Mouse (Mus musculus) adrenal gland, adult 8-10 months (tissue): ENCODE data around the gene Slc9a8. TPM values are rescaled to one million over a fixed set of nuclear protein-coding genes. Genes with fewer than 3 reads are reported as not detected.
A peak's percentile ranks its signal among the peaks of the same experiment; 100 is the strongest.

Experiments used
- DNase-seq: peaks from one replicate; pipeline ENCODE4 v3.0.0; 2022
- total RNA-seq, 4 experiments: library from RNA; stranded (reverse); gene quantifications; 2 replicates each; pipeline ENCODE4 v1.2.4; 2022

The Slc9a8 gene
- total RNA-seq, 4 experiments from 2014 or later, result 39.8 to 87.3 (median 53.6) TPM

DNA sequence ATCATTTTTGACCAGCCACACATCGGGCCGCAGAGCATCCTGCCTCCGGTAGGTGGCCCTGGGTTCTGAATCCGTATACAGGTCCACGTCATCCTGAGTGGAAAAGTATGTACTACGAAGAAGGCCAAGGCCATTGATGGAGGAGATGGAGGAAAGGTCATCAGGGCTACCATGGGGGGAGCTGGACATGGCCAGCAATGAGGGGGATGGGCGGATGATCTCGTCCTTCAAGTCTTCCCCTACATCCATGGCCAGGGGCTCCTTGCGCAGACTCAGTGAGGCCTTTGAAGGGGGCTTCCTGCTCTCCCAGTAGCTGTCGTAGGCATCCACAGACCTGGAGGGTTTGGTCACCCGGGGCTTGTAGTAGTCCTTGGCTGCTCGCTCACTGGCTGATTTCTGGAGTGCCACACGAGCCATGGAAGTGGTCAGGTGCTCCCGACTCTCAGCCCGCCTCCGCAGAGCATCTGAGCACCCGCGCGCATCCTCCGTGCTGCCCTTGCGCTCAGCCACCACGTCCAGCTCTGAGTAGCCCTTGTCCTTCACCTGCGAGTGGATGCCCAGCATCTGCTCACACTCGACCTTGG, 62.4 kb downstream of the Slc9a8 start:
- no peak for DNase-seq

DNA sequence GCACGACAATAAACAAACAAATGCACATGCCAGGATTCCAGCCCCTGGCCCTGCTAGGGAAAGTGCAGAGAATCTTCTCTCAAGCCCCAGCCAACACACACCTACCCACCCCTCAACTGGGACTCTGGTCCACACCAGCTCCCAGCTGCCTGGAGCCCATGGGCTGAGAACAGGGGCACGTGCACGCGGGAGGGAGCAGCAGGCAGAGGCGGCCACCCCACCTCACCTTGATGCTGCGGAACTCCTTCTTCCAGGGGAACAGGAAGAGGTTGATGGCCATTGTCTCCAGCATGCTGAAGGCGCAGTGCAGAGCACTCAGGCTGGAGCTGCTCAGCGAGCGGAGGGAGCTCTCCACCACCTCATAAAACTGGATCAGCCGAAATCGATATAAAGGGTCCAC, 63.4 kb downstream of the Slc9a8 start:
- DNase-seq, result no peak

DNA sequence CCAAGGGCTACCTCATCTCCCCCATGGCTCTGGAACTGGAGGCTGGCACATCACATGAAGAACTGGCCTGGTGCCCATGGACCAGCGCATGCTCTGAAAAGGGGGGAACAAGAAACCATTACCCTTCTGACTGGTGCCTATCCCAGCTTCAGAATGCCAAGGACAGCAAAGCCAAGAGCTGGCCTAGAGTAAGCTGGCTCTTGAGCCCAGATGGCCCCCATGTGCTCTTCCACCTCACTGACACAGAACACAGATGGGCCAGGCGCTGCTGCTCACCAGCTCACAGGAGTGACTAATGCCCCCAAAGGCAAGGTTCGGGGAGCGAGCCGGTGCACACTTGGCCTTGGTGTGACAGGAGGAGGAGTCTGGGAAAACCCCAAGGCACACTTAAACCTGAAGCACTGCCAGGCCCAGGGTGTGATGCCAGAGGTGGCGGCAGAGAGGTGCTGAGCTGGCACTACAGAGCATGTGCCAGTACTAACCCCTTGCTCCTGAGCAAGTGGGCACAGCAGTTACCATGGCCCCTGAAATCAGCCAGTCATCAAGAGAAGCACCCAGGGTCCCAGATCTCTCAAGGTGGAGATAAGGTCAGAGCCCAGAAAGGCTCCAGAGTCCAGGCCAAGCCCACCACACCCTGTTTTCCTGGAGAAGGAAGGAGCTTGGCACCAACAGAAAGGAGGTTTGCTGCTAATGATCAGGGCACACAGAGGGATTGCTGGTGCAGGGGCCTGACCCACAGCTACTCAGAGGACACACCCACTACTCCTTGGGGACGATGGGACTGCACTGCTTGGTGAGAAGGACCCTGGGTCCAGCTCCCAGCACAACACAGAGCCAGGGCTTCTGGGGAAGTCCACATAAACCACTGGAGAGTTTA, 64.2 kb downstream of the Slc9a8 start:
- DNase-seq, result peak; percentile 88

DNA sequence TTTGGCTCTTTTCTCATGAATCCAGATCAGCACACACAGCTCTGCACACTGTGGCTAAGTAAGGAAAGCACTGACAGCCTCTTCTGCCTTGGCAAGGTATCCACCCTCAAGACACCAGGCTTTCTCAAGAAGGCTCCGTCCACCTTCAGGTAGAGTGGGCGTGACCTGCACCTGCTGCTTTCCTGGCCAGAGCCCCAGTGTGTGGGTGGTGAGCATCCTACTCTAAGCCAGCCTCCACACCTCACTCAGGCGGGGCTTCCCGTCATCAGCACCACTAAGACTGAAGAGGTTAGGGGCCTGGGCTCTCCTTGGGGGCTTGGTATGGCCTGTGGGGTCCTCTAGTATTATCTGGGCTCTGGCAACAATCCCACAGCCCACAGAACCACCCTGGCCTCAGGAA, 65.1 kb downstream of the Slc9a8 start:
- no peak for DNase-seq

DNA sequence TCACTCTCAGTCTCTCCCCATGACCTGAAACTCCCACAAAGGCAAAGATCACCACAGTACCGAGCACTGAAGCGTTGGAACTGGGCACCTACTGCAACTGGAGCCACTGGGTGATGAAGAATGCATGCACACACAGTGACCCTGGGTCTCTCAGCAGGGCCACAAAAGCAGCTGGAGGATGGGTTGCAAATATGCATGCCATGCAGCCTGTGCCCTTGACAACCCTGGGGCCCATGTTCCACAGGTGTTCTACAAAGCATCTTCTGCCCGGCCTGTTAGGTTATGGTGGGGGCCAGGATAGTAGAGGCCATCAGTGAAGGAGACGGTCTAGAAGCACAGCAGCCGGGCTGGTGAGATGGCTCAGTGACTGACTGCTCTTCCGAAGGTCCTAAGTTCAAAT, 66.0 kb downstream of the Slc9a8 start:
- no peak for DNase-seq

DNA sequence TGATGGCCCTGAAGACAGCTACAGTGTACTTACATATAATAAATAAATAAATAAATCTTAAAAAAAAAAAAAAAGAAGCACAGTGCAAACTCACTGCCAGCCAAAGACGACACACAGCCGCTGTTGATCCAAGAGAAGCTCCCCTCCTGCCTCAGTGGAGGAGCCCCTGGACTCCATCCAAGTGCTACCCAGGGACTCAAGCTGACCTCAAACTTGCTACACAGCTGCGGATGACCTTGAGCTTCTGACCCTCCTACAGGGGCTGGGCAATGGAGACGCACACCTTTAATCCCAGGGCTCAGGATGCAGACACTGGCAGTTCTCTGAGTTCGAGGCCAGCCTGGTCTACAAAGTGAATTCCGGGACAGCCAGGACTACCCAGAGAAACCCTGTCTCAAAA, 66.5 kb downstream of the Slc9a8 start:
- DNase-seq, result no peak

DNA sequence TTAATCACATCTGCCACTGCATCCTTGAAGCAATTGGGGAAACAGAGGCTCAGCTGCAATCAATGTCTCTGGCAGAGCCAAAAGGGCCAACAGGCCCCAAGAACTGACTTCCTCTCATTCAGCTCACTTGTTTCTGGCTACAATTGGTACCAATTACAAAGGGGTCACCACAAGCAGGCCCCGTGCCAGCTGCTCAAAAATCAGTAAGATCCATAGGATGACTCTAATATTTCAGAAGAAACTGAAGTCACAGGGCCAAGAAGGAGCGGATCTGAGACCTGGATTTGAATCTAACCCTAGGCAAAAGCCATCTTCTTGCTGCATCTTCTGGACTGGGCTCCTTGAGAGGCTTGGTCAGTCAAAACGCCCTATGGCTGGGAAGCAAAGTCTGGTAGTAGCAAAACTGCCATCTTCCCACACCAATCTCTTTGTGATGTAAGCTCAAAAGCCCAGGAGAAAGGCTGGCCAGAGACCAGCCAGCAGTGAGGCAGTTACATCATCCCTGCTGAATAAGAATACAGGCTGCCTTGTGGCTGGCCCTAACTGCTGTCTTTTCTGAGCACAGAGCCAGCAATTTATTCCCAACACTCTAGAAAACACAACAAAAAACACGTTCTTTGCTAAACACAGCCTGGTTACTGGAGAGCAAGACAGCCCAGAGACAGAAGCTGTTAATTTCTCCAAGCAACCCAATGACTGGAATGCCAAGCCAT, 69.5 kb downstream of the Slc9a8 start:
- DNase-seq, result no peak

DNA sequence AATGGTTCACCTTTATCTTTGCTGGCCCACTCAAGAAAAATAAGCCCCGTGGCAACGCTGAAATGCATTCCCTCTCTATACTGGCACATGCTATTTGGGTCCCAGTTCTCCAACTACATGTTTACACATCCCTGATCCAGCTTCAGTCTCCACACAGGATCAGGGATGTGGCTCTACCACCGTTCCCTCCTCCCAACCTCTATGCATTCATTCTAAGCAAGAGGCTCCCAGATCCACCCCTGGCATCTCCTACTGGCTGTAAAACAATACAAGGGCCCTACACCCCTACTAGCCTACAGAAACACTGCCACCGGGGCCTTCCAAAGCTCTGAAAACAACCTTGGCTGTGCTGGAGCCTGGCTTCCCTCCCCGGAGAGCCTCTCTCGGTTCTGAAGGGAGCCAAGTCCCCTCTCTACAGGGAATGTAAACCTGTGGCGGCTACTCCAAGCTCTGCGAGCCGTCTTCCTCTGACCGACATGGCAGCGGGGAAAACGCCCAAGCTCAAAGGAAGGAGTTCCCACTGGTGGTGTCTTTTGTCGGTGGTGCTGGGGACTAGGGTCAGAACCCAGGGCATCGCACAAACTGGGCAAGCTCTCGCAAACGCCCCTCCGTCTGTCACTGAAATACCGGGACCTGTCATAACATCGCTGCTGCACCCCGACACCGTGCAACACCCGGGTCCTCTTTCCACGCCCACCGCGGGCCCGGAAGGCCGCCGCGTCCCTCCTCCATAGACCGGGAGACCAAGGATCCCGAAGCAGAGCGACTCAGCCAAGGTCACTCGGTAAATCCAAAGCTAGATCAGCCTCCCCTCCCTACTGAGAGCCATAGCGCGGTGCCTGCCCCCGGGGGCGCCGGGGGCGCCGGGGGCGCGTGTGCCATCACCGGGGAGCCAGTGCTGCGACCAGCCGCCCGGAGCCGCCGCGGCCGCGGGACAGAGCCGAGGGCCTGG, 70.5 kb downstream of the Slc9a8 start, which contains the start of gene Rnf114:
Rnf114 (plus strand) TSS at position 889 of the 952 bp plus-strand sequence.
- no peak for DNase-seq

DNA sequence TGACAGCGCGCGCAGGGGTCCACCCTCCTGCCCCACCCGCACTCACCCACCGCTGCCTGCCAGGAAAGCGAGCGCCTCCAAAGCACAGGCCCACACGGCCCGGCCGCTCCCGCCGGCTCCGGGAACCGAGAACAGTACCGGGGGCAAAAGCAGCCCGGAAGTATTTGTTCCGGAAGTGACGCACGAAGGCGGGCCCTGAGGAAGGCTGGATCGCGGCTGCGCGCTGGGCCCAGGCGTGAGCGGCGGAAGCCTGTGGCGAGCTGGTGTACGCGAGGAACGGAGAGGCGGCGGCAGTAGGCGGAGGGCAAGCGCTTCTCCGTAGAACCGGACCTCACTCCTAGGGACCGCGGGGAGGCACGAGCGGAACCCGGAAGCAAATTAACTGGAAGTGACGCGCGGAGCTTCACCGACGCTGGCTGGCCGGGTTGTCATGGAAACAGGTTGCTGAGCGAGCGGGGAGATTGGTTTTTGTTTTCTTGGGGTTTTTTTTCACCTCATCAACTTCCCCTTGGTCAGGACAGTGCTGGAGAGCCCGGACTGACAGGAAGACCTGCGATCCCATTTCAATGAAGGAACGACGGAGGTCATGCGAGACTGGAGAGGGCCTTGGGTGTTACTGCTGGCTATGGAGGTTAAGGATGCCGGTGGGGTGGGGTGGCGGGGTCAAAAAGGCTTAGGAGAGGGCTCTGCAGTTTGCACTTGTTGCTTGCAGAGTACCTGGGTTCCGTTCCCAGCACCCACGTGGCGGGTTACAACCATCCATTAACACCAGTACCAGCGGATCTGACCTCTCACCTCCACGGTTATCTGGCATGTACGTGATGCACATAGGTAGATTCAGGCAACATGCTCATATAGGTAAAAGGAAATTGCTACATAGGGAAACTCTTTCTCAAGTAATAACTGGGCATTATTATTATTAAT, 71.5 kb downstream of the Slc9a8 start, which contains the start of gene Spata2:
Spata2 (minus strand) TSS at position 175 of the 924 bp plus-strand sequence.
- peak; percentile 91 for DNase-seq

DNA sequence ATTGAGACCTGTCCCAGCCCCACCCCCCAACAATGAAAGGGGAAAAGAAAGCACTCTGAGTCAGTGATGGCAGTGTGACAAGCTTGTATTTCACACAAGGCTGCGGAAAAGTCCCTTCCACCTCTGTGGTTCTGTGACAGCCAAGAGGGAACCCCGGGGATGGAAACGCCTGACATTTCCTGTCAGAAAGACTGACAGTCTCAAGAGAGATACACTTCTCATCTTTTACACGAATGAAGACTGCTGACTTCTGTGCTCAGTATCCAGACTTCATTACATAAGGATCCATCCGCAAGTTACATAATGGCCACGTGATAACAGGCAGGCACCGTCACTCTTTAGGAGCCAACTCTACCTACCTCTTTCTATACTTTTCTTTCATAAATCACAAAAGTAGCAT, 74.9 kb downstream of the Slc9a8 start:
- DNase-seq, result no peak

DNA sequence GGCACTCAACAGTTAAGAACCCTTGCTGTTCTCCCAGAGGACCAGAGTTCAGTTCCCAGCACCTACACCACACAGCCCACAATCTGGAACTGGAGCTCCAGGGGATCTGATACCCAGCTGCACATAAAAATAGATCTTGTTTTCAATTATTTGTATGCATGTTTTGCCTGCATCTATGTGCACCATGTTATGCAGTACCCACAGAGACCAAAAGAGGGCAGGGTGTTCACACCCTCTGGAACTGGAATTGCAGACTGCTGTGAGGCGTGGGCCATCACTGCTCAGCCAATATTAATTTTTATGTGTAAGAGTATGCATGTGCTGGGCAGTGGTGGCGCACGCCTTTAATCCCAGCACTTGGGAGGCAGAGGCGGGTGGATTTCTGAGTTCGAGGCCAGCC, 75.8 kb downstream of the Slc9a8 start:
- DNase-seq, result no peak

DNA sequence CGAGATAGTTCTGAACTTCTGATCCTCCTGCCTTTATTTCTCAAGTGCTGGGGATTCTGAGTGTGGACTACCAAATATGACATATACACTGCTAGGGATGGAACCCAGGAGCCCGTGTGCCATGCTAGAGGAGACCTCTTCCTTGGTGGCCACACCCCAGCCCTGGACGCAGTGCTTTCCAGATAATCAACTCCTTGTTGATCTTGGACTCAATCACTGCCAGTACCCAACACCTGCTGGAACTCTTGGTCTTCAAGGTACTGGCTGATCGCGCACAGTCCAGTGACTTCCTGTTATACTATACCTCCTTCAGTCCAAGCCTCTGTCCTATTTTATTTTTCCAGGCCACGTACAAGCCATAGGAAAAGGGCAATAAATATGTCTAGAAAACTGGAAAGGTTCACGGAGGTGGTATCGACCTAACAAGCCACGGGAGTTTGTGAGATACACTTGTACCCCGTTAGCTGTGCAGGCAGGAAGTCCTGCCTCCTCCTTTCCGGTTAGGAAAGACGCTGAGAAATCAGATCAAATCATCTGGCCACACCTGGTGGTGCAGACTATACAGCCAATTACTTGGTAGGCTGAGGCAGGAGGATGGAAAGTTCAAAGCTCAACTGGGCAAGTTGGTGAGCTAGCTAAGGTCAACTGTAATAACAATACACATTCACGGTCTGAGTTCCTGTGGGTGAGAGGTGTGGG, 81.2 kb downstream of the Slc9a8 start:
- no peak for DNase-seq

DNA sequence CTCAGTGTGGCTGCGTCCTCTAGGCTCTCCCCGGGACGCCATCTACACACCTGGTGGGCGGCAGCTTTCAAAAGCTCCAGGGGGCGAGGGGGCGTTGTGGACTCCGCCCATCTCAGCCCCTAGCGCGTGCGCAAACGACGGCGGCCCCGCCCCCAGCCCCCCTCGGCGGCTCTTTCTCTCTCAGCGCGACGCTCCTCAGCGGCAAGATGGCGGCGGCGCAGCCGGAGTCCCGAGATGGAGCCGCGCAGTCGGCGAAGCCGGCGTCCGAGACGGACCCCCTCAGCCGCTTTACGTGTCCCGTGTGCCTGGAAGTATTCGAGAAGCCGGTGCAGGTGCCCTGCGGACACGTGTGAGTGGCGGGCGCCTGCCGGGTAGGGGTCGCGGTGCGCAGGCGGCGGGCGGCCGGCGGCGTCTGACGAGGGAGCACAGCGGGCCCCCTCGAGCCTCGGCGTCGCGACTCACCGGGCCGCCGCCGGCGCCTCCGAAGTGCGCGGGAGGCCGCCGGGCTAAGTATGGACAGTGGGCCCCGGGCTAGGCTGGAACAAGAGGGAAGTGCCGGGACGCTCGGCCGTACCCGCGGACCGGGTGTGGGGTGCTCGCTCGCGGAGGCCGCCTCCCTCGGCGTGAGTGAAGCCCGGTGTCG, 81.9 kb downstream of the Slc9a8 start:
- DNase-seq, result peak; percentile 76

DNA sequence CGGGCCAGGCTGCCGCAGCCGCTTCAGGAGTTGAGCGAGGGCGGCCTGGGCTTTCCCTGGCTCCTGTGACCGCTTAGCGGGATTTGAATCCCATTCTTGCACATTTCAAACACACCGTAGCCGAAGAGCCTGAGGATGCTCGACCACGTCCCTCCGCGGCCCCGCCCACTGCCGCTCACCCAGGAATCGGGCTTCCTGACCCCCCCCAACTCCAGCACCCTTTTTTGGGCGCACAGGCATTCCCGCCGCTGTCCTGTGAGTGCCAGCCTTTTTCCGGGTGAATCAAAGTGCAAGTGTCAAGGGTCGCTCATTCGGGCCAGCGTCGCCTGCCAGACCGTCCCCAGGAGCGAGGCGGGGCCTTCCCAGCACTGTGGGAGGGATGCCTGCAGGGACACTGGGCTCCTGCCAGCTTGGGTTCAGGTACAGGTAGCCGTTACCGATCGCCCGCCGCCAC, 82.4 kb downstream of the Slc9a8 start:
- peak; percentile 64 for DNase-seq

DNA sequence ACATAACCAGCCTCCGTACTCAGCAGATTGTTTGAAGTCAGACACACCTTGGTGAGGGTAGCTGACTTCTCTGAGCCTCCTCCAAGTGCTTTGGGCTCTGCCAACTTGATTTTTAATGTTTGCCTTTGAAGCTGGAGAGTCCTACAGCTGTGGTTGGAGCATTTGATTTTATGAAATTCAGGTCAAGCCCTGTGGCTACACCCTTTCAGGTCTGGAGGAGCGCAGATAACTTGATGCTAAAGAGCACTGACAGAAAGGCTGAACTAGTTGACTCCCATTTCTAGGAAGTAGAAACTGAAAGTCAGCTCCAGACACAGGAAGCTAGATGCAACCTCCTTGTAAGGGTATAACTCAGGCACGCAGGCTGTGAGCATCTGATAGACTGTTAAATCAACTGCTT, 83.6 kb downstream of the Slc9a8 start:
- no peak for DNase-seq

DNA sequence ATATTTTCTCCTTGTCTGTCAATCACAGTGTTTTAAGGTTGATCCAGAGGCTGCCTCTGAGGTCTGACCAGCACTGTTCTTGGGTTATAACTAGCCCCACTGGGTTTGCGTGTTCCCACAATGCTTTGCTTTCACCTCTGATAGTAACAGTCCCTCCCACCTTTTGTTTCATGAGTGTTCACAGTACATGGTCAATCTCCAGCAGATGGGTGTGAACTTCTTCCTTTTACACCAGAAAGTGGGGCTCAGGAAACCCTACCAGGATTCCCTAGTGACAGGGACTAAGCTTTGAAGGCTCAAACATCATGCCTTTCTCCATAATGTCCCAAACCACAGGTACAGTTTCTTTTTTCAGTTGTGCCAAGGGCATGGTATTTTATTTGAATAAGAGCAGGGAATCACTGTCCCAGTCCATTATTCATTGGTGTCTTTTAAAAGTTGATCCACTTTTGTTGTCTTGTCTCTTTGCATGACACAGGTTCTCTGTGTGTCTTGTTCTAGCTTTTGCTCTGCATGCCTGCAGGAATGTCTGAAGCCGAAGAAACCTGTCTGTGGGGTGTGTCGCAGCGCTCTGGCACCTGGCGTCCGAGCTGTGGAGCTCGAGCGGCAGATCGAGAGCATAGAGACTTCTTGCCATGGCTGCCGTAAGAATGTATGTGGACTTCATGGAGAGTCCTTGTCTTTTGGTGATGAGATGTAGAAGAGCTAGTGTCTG, 85.2 kb downstream of the Slc9a8 start:
- DNase-seq, result no peak

DNA sequence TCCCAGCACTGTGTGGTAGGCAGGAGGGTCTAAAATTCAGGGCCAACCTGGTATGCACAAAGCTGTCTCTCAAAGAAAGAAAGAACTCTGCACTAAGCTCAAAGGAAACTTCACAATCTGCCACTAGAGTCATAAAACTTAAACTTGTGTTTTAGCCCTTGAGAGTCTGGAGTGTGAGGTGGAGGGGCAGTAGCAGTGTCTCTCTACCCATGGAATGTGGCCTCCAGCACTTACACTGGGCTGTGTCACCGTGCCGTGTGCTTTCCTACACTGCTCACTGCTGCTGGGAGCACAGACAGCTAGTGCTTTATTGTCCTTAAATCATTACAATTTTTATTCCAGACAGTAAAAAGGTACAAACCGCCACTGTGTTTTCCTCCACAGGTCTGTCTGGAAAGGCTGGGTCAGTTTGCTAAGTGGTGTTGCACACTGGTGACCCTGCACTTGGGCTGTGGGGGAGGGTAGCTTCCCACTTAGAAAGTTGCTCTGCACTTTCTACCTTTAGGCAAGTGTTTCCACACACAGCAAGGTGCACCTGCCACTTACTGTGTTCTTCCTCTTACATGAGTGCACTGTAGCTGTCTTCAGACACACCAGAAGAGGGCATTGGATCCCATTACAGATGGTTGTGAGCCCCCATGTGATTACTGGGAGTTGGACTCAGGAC, 86.3 kb downstream of the Slc9a8 start:
- no peak for DNase-seq

DNA sequence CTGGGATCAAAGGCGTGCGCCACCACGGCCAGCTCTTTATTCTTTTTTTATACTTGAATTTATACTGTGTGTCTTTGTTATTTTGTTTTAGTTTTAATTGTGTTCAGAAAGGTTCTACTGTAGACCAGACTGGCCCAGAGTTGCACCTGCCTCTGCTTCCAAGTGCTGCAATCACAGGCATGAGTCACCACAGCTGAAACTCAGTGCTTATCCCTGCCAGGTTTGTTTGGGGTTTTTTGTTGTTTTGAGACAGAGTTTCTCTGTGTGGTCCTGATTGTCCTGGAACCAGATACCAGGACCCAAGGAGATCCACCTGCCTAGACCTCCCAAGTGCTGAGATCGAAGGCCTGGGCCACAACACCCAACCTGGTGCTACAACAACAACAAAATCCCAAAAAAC, 87.1 kb downstream of the Slc9a8 start:
- no peak for DNase-seq
